Mouse (Mus musculus) kidney, adult 2 months (tissue): Measurements from ENCODE around the gene Crx.

Experiments used
- CTCF ChIP-seq: fragments of 200-500 bp; conservative IDR thresholded peaks from 2 replicates; pipeline ENCODE4 v1.5.1; 2011; ENCODE audit warnings: low read depth, mild to moderate bottlenecking, control low read depth, low read length, moderate library complexity, mixed read lengths; ENCODE audit not compliant: insufficient read depth, insufficient read length
- POLR2A ChIP-seq: fragments of 200-500 bp; IDR thresholded peaks from one replicate; pipeline ENCODE4 v1.6.1; 2011; ENCODE audit warnings: low read depth, low read length, control low read depth

- no peak for TF ChIP-seq CTCF
- TF ChIP-seq POLR2A, result no peak
These were observed 2.5 kb upstream of the Crx start, which contains the start of gene Crxos for GRCm38 (mm10) chr7:15882317-15882716.
